Mouse (Mus musculus): ENCODE measurements at regions not wholly inside any gene's neighbourhood (a gene's known extent, or its start where the extent isn't known, plus 50 kb on each side); places are given as distances from the start of the nearest gene placed in this dataset.

DNA sequence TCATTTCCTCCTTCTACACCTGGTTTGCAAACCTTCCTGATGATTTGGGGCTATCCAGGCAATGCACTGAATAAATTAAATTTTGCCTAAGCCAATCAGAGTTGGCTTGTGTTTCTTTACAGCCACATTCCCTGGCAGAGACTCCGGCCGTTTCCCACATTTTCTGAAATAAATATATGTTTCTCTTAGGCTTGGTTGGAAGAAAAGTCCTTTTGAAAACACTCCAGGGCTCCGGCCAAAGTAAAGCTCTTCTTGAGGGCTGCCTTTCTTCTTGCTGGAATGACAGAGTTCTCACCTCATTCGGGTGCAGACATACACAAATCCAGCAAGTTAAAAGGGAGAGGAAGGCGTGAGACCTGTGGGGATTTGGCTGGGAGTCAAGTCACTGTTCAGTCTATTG is 252.0 kb upstream of the Tbx3 start:
- DNase-seq: no peak

DNA sequence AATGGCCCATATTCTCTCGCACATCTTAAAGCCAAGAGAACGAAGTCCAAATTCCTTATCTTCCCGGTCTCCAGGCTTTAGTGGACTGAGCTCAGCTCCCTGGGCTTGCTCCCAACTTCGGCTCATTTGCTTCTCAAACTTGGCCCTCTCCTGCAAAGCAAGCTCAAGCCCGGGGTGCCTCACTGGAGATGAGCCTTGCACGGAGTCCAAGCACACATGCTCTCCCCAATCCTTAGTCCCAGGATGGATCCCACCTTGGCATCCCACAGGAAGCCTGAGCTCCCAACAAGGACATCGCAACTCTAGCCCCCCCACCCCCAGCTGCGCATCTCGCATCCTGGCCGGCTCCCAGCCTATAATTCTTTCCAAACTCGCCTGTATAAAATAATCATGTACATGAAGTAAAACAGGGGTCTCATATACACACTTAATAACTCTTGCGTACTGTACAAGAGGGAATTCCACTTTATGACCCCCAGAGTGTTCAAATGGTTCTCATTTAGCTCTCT is 242.9 kb upstream of the Tbx3 start:
- DNase-seq: peak; percentile 93

DNA sequence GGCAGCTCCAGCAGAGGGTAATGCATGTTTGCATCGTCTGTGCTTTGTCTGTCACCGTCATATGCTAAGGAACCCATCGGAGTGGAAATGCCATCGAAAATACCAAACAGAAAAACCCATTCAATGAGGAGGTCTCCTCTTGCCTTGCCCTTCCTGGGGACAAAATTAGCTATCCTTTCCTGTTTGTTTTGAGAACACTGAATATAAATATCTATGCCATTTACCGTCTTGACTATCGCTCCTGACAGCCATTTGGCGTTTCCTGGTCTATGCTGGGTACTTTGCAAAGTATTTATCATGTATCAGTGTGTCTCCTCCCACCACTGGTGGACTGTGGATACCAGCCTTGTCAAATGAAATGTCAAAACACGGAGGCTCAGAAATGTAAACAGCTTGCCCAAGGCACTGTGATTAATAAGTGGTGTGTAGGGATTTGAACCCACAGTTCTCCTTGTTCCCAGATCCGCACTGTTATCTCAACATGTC is 239.2 kb upstream of the Tbx3 start:
- no peak for DNase-seq

DNA sequence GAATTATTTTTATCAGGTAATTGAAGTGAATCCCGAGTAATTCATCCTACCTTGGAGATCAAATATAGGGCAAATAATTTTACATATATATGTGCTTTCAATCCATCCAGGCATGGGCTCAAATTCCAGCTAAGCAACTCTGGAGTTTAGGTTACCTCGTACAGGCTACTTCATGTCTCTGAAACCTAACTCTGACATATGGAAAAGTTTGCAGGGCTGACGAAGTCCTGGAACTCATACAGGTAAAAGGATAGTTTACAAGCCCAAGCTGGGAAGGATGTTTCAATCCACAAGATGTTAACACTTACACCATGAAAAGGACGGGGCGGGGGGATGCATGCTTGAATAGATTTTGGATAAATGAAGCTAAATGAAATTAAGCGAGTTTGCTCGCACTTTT is 235.9 kb upstream of the Tbx3 start:
- no peak for DNase-seq

DNA sequence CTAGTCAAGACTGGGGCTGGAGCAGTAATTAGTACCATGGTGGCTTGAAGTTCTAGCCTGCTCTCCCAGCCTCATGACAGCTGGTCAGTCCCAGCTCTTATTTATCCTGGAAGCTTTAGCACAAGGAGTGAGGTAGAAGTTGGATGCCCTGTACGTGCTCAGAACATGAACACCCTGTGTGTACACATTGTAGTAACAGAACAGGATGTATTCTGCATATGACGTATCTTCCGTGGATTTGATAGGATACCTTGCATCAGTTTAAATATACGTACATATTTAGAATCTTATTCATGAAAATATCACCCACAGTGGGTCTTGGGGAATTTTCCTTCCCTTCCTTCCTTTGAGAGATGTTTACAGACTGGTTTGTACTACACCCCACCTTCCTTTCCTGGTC is 222.0 kb upstream of the Tbx3 start:
- DNase-seq: no peak

DNA sequence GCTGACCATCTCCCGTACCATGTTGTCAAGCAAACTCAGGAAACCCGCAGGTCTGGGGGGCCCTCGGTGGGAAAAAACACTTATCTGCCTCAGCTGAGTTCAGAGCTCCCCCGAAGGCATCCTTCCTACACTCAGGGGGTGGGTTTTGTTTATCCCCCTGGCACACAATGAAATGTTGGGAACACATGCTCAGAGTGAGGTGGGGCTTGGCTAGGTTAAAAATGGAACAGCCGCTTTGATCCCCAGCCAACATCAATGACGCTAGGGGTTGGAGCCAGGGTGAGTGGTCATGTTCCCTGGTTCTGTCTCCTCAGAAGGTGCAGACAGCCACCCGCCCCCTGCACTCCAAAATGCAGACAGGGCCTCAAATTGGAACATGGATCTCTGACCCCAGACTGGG is 221.3 kb upstream of the Tbx3 start:
- peak; percentile 92 for DNase-seq

DNA sequence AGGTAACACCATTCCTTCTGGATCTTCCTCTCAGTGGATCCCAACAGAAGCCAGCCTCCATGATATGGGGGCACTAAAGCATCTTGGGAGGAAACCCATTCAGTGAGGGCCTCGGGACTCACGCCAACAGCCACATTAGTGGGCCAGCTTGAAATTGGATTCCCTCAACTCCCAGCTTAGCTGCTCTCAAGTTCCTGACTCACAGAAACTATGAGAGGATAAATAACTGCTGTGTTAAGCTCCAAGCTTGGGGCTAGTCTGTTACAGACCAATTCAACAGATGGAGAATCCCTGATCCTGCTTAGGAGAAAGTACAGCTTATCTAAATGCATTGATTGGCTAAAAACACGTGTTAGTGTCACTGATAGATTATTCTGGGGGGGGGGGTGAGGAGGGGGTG is 210.7 kb upstream of the Tbx3 start:
- no peak for DNase-seq

DNA sequence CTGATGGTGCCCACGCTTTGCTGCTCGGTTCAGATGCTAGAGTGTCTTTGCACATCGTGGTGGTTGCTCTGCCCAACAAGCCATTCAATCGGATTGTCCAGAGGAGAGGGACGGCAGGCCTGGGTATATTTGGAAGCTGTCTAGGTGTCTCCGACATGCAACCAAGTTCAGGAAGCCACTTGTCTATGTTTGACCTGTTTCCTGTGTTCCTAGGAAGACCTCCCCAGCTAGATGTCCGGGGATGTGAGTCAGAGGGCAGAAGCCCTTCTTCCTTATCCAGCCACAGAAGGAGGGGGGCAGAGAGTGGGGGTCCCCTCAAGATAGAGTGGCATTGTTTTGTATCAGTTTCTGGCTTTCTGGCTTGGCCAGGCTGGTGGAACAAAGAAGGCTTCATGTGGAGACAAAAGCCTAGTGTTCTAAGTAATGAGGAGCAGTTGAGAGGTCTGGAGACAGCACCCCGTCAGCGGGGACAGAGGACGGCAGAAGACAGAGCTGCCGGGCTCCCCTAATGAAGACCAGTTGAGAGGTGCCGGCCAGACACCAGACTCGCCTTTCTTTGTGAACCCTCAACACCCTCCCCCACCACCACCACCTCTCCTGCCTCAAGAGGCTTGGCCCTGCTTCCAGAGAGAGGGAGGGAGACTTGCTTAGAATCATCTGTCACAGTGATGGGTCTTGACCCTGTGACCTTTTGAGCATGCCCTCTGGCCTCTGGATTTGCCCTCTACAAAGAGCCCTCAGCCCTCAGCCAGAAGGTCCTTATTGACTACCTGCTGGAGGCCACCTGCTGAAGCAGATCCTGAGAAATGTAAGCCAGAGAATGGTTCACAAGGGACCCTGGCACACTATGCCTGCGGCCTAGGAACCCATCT is 207.6 kb upstream of the Tbx3 start:
- no peak for DNase-seq

DNA sequence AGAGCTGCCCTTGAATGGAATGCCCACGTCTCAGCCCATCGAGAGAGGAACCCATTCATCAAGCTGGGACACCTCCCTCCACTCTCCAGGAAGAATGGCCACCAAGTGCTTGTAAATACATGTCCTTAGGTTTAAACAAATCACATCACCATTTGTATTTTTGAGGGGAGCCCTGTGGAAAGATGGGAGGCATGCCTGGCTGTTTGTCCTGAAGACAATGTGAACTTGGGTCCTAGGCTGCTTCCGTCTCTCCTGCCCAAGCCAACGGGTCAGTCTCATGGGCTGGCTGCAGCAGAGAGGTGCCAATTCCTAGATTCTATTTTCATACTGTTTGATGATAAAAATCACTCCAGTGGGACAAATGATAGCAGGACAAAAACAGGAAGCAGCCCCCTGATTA is 205.9 kb upstream of the Tbx3 start:
- DNase-seq: no peak

DNA sequence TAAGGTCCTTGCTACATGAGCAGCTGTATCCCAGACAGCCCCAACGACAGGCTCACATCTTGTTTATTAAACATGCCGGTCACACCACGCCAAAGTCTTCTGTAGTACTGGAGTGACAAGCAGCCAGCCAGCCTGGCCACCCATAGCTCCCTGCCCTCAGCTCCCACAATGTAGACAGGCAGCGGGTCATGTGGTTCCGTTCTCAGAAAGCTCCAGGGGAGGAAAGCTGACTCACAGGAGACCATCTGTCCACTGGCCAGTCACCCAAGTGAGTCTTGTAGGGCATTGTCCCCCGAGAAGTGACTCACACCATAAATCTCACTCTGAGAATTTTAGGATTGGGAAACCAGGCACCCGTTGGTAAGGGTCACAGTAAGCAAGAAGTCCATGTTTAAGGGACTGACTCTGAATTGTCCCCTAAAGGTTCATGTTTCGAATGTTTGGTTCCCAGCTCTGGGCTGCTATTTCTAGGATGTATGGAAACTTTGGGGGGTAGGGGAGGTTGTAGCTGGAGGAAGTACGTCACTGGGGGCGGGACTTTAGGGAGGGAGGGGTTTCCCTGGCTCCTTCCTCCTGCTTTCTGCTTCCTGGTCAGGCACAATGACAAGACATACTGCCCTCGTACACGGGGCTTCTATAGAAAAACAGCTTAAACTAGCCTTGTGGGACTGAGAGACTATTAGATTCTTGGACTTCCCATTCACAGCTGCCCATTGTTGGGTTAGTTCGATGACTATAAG is 203.0 kb upstream of the Tbx3 start:
- no peak for DNase-seq

DNA sequence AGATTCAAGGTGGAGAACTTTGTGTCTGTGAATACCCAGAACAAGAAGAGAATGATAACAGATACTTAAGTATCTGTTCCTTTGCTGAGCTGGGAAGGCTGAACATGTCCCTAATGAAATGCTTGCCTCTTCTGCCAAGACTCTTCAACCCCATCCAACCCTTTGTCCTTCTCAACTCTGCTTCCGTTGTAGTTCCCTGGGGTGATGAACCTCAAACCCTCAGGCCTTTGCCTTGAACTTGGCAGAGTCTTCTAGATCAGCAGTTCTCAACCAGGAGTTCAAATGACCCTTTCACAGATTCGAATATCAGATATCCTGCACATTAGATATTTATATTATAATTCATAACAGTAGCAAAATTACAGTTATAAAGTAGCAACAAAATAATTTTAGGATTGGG is 192.5 kb upstream of the Tbx3 start:
- DNase-seq: peak; percentile 91

DNA sequence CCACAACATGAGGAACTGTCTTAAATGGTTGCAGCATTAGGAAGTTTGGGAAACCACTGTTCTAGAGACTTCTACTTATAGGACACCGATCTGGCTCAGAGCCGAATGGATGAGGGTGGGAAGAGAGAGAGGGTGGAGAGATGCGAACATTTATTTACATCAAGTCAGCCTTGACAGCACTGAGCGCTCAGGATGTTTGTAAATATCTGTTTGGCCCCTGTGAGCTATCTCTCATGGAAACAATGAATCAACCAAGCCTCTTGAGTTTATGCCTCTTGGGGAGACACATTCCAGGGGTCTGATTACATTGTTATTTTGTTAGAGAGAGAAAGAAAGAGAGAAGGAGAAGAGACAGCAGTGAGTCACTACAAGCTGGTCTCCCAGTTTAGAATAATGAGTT is 192.1 kb upstream of the Tbx3 start:
- DNase-seq: no peak

DNA sequence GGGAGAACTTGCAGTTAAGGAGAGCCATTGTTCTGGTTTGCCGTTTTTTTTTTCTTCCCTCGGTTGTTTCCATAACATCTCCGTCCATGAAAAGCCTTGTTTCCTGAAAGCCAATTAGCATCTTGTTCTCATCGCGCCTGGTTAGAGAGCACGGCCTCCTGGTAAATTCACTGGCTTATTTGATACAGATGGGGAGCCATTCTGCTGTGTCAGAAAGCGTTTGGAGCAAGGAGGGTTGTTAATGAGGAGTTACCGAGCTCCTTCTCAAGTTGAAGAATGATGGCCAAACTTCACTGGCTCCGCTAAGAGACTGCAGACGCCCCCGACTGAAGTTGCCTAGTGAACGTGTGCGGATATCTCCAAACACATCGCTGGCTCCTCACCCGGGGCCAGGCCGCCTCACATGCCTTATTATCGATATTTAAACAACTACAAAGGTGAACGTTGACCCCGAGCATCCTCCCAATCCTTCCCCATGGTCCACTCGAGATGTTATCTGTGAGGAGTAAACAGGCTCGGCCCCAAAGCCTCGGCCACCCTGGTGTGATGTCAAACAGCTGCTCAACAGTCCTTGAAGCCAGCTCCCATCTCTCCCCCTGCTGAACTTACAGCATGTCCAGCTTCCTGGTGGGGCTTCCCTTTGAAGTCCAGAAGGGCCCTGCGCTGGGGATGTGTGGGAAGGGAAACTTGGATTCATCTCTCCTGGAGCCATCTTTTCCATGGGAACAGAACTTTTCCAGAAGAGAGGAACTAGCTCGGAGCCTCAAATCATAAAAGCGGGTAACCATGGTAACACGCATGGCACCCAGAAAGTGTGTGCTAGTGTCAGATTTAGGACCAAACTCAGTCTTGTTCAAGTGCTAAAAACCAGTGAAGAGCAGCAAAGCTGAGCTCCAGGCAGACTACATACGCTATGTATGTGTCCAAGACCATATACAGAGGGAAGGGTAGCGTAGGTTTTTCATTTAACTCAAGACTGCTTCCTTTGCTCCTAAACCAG is 190.0 kb upstream of the Tbx3 start:
- no peak for DNase-seq

DNA sequence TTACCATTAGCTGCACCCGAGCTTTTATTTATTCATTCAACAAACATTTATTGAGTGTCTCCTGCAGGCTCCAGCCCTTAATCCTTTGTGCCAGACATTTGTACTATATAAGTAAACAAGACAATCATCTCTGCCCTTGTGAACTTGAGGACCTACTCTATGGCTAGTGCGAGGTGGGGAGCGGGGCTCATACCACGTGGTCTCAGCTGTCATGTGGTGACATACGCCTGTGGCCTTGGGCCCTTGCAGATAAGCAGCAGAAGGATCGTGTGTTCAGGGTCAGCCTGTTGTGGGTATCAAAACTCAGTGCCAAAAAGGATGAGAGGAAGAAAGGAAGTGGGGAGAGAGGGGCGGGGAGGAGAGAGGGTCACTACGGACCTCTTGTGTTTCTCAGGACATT is 186.8 kb upstream of the Tbx3 start:
- DNase-seq: no peak

DNA sequence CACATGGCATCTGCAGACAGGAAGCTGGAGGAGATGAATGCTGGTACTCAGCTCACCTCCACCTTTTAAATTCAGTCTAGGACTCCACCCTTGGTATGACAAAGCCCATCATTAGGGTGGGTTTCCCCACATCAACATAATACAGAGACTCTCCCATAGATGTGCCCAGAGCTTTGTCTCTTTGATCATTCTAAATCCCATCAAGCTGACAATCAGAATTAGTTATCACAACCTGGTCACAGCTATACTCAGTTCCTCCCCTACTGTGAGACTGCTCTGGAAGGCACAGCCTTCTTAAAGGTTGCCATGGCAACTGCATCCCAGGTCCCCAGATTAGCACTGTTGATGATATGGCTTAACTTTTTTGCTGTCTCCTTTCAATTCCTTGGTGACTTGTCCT is 184.3 kb upstream of the Tbx3 start:
- no peak for DNase-seq

DNA sequence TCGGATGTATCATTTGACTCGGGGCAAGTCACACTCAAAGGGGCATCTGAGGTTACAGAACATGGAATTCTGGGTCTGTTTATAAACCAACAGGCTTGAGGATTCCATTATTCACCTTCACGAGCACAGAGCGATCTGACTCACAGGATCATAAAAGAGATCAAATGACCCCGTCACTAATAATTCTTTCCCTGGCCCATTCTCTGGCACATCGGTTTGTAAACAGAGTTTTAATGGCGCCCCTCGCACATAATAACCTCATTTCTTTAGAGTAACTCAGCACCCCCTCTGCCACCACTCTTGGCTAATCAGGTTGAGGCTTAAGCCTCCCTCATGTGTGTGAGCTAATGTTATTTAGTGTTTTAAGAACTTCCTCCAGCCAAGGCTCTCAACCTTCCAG is 183.3 kb upstream of the Tbx3 start:
- DNase-seq: no peak

DNA sequence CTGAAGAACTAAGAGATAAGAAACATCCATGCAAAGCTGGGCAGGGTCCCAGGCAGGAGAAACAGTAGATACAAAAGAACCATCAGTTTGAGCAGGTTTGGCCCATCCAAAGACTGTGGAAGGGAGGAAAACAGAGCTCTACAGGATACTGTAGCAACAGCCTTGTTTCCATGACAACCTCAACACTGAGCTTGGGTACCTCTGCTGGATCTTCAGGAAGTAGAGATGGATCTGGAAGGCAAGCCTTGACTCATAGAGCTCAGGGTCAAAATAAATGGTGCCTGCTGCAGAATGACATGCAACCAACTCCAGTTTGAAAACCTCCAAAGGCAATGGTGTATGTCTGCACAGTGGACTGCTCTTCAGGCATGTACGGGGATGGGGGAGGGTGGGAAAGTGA is 173.0 kb upstream of the Tbx3 start:
- no peak for DNase-seq

DNA sequence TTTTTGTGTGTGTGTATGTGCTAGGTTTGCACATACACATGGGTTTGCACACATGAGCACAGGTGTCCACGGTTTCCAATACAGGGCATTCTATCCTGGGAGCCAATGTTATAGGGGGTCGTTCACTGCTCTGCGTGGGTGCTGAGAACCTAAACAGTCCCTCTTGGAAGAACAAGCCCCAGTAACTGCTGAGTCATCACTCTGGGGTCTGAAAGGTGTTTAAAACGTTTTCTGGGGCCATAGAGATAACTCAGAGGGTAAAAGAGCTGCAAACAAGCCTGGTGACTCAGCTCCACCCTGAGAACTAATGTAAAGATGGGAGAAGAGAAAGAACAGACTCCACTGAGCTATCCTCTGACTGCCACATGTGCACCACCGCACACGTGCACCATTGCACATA is 172.0 kb upstream of the Tbx3 start:
- DNase-seq: no peak

DNA sequence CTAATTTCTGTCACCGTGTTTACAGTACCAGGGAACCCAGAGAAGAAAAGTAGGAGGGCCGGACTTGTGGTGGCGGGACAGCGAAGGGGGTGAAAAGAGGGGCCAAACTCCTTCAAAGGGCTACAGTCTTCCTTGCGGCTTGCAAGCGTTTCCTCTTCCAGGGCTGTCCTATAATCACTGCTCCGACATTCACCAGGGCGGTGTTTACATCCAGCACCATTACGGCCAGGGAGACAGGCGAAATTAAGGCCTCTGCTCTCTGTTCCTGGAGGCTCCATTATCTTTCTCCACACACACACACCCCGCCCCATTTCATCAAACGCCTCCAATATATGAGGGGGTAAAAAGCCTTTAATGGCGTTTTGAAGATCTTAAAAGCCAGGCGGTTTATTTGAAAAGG is 162.8 kb upstream of the Tbx3 start:
- no peak for DNase-seq

DNA sequence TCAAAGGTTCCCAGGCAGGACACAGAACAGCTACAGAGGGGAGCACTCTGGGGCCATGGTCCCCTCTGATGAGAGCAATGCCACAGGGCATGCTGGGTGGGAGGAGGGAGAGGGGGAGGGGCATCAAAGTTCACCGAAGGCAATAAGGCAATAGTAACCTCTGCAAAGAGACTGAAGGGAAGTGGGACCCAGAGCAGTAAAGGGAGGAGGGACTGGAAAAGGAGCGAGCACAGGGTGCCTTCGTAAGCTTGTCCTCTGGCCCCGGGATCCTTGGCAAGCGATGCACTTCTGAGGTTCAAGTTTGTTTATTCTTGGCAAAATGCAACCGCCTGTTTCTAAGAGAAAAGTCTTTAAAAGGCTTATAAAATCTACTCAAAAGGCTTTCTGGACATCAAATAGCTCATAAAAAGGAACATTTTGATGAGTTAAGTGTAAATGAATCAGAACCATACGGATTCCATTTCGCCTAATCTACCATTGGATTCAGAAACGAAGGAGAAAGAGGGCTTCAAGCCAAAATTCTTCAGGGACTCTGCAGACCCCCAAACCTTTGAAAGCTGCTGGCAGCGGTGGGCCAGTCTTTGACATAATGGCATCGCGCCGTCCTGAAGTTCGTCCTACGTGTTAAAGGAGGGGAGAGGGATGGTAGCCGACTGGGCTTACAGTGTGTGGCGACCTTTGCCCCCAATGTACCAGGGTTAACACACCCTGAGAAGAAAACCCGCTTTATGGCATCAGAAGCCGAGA is 151.8 kb upstream of the Tbx3 start:
- DNase-seq: no peak

DNA sequence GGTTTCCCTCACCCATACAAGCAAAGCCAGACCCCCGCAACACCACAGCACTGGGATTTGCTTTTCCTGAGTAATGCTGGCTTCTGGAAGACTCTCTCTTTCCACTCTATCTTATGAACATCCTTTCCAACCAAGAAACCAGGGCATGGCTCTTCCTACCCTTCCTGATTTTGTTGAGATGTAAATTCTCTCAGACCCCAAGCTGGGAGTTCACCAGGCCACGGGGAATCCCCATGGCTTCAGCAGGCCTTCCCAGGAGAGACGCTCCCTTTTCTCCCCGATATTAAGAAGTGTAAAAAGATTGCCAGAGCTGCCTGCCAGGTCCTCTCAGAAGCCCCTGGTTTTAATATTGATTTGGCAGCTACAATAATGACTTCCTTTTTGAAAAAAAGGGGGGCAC is 146.3 kb upstream of the Tbx3 start:
- DNase-seq: no peak

DNA sequence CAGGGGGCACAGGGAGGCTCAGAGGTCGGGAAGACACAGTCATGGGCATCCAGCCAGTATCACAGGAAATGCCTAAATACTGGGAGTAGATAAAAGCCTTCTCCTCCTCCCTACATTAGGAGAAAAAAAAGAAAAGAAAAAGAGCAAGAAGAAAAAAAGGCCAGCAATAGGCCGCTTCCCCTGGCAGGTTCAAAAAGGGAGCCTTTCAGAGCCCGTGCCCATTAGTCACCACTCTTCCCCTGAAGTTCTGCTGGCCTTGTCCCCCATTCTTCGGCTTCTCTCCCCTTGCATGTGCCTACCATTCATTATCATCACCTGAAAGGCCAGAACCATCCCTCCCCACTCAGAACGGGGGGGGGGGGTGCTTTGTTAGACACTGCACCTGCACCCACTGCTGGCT is 144.5 kb upstream of the Tbx3 start:
- no peak for DNase-seq
